Mouse (Mus musculus): ENCODE measurements around the gene Ubash3b.
A peak's percentile ranks its signal among the peaks of the same experiment; 100 is the strongest.

The Ubash3b gene

DNA sequence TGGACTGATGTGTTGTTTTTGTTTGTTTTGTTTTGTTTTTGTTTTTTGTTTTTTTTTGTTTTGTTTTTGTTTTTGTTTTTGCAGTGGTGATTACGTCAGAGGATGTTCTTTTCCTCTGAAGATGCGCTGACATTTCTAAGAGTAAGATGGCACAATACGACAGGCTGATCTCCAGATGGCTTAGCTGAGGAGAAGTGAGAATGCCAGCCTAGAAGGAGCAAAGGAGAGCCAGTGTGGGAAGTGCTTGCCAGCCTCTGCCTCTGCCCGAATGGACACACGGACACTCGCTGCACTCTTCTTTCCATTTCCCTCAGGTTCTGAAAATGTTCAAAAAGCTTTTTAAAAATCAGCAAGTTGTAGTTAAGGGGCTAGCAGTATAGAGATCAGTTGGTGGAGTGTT lies 6.7 kb upstream of the Ubash3b start:
- no peak for DNase-seq (ENCODE audit: low read depth, low spot score)

- DNase-seq (ENCODE audit: low read depth, low spot score) = no peak
Observed at GRCm38 (mm10) chr9:41166886-41167285, 5.4 kb upstream of the Ubash3b start.

DNA sequence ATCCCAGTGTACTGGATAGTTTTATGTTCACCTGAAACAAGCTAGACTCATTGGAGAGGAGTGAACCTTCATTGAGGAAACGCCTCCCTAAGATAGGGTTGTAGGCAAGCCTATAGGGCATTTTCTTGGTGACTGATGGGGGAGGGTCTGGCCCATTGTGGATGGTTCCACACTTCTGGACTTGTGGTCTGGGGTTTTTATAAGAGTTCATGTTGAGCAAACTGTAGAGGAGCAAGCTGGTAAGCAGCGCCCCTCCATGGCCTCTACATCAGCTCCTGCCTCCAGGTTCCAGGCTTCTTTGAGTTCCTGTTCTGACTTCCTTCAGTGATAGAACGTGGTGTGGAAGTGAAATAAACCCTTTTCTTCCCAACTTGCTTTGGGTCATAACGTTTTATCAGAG lies 866 bp upstream of the Ubash3b start:
- no peak for DNase-seq (ENCODE audit: low read depth, low spot score)

GRCm38 (mm10) chr9:41160536-41161176 lies 841 bp downstream of the Ubash3b start:
- no peak for DNase-seq (ENCODE audit: low read depth, low spot score)

DNA sequence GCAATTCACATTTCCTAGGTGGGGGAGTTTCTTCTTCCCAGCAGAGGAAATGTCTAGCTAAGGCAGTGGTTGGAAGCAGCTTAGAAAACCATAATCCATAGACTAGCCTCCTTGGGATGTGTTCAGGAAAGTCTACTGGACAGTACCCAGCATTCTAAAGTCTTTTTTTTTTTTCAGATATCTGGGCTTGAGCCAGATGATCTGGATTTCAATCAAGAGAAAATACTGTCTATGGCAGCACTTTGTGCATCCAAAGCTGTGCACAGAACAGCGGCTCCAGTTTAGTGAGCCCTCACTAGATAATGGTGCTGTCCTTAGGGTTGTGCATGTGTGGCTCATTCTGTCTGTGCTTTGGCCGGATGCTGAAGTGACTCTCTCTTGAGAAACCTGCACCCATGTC lies 2.3 kb downstream of the Ubash3b start:
- no peak for DNase-seq (ENCODE audit: low read depth, low spot score)

GRCm38 (mm10) chr9:41157872-41158567 lies 3.5 kb downstream of the Ubash3b start:
- no peak for DNase-seq (ENCODE audit: low read depth, low spot score)

DNA sequence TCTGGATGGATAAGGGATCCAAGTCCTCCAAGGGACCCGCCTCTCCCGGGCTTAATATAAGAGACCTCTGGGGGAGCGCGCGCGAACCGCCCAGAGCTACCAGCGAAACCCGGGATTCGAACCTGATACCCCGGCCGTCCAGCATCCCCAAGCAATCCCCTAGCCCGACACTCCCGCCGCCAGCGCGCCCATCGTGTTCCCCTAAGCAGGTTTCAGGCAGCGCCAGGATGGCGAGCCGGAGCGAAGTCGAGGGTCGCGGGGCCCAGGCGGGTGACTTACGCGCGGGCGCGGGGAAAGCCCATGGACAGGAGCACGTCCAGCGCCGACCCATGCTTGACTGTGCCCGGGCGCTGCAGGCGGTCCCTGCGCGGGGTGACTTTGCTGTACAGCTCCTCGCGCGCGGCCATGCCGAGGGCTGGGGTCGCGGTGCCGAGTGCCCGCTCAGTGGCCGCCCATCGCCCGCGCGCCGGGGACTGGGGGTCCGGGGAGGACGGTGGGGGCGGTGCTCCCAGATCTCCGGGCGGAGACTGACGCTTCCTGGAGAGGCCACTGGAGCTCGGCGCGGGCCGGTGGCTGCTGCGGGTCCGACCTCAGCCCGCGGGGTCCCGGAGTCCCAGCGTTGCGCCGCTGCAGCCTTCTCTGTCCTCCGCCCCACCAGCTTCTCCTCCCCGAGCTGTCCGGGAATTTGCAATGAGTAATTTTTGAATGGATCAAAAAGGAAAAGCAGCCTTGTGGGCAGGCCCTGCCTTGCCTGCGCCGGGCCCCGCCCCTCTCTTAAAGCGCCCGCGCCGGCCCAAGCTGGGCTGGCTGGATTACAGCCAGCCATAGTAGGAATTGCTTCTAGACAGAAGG lies 4.3 kb downstream of the Ubash3b start:
- DNase-seq (ENCODE audit: low read depth, low spot score) = peak; percentile 62

GRCm38 (mm10) chr9:41156720-41157019 lies 4.8 kb downstream of the Ubash3b start:
- DNase-seq (ENCODE audit: low read depth, low spot score) = no peak

- DNase-seq (ENCODE audit: low read depth, low spot score) = no peak
Observed at GRCm38 (mm10) chr9:41156006-41156719, 5.3 kb downstream of the Ubash3b start.

GRCm38 (mm10) chr9:41153979-41154378 lies 7.5 kb downstream of the Ubash3b start:
- no peak for DNase-seq (ENCODE audit: low read depth, low spot score)

DNA sequence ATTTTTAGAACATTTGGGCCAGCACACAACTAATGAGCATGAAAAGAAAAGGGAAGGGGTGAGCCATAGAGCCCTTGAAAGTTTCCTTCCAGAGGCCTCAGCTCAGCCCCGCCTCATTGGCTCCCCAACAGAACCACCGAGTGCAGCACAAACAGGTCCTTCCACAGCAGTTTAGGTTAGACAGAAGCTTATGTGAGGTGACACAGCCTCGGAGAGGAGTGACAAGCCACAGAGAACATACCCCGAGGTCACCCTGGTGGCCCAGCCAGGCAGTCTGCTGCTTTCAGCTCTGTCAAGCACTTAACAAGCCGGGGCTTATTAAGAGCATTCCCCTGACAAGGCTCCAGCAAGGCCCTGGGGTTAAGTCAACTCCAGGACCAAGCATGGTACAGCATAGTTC lies 8.4 kb downstream of the Ubash3b start:
- DNase-seq (ENCODE audit: low read depth, low spot score) = no peak

DNA sequence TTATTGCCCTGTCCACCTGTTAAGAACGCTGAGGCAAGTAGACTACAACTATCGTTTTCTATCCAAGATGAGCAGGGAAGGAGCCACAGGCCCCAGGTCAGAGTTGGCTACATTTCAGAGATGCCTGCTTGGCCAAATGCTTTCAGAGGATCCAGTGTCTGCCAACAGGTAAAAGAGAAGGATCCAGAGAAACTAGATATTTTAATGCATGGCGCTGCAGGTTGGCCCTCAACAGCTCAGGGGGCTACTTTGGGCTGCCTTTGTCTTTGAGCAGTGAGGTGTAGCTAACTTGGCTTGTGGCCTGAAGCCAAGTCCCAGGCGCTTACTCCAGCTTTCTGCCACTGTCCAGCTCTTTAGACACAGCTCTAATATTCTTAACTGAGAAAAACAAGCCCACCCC lies 10.0 kb downstream of the Ubash3b start:
- no peak for DNase-seq (ENCODE audit: low read depth, low spot score)

- DNase-seq (ENCODE audit: low read depth, low spot score) = no peak
Observed at GRCm38 (mm10) chr9:41149896-41150295, 11.6 kb downstream of the Ubash3b start.

- no peak for DNase-seq (ENCODE audit: low read depth, low spot score)
Observed at GRCm38 (mm10) chr9:41149079-41149676, 12.3 kb downstream of the Ubash3b start.

- DNase-seq (ENCODE audit: low read depth, low spot score) = no peak
Observed at GRCm38 (mm10) chr9:41148600-41148999, 12.9 kb downstream of the Ubash3b start.

DNA sequence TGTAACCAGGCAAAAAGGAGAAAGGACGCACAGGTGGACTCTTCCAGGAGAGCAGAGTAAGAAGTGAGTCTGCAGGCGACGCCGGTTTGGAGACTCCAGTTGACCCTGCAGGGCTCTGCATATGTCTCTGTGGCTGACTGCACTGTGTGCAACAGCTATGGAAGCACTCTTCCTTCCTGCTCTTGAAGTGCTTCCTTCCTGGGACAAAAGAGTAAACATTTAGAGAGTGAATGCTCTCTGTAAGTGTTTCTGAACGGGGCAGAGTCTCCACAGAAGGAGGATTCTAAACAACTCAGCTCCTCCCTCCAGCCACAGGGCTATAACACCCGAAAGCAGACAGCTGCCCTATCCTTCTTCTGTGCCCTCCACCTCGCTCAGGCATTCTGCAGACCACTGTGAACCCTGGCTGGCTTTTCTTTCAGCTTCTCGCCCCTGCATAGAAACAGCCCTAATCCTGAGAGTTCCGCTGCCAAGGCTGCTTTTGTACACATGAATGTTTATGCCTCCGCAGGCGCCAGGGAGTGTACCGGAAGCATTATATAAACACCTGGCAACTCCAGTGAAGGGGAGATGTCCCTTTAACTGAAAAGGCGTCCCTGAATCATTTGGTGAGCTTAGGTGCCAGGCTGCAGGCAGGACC lies 14.2 kb downstream of the Ubash3b start:
- no peak for DNase-seq (ENCODE audit: low read depth, low spot score)

DNA sequence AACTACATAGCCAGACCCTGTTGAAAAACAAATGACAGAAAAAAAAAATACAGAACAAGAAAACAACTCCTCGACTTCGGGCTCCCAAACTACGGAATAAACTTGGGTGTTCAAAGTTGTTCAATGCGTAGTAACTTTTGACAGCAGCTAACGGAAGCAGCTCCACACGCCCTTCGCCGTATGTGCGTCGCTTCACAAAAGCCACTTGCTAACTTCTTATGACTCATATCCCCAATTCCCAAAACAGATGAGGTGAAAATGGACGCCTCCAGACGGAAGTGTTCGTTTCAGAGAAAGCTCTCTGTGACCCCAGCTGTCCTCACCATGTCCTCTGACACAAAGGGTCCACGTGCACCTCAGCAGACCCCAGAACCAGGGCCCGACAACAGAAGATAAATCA lies 17.7 kb downstream of the Ubash3b start:
- DNase-seq (ENCODE audit: low read depth, low spot score) = no peak

DNA sequence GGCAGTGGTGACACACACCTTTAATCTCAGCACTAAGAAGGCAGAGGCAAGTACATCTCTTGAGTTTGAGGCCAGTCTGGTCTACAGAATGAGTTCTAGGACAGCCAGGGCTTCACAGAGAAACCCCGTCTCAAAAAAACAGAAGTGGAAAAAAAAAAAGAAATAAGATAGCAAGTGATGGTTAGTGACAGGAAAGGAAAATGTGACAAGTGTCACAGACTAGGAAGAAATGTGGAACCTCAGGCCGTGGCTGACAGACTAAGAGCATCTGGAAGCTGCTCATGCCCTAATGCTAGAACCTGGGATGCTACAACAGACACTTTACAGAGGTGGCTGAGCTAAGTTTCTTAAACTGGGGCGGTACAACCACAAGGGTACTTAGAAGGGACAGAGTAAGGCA lies 18.4 kb downstream of the Ubash3b start:
- no peak for DNase-seq (ENCODE audit: low read depth, low spot score)

DNA sequence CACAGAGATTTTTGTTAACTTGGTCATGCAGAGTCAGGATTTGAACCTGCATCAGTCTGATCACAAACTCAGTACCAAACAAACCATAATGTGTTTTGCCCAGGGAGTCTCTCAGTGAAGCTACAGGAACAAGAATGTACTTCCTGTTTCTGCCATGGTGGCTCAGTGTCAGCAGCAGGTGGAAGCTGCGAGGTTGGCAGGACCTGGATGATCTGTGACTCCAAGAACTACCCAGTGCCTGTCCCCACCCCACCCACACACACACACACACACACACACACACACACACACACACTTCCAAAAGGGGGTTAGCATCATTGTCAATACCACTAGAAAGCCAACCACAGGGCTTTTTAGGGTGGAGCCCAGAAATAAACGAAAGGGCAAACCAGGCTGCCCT lies 20.5 kb downstream of the Ubash3b start:
- DNase-seq (ENCODE audit: low read depth, low spot score) = no peak

DNA sequence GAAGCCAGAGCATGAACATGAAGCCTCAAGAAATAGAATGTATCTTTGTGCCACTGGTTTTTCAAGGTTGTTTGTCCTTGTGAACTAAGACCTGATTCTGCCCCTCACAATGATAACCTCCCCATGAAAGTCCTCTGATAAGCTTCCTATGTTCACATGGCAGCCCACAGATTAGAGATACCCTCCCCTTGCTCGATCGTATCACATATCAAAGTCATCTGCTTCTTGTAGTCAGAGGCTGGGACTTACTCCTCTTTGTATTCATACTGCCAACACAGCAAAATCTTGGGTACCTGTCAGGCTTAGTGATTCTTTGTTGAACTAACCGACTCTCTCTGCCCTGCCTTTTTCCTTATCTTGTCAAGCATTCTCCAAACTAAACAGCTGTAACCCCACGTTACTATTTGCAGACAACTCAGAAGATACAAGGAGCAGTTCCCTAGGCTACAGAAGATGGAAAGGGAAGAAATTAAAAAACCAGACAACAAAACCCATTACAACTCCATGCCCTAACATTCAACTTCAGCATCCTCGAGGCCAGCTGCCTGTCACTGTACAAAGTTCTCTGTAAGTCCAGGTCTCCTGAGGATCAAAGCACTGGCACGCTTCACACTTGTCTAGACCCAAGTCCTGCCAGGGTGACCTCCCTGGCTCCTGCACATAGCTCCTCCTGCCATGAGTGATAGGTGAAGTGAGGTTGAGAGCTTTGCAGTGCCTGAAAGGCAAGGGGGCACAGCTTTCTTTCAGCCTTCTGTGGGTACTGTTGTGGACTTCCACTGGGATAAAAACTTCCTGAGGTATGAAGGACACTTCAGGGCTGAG lies 22.3 kb downstream of the Ubash3b start:
- DNase-seq (ENCODE audit: low read depth, low spot score) = no peak
